Mouse (Mus musculus): ENCODE results near the gene Crip3.

- no peak for TF ChIP-seq EP300 (optimal IDR thresholded peaks at IDR 0.05)
- no peak for TF ChIP-seq CTCF (IDR thresholded peaks at IDR 0.05; ENCODE audit: low read depth)
Measured at GRCm38 (mm10) chr17:46426496-46426895, 2.2 kb upstream of the Crip3 start.
